Comparison of ENCODE assay signal across 23 mouse cellular contexts in genomic region chr2:5934936-5935335, GRCm38 (mm10).
"Had no signal": no experiment of that assay in that cellular context is flagged by ENCODE, and none has a peak within 500 bp of the region (broad histone marks: within the 10 kb centered on the region; RNA-seq: fewer than 3 reads in every experiment).

No protein-coding gene starts in this region.

- H3K27ac ChIP-seq: heart, adult 2 months; heart, embryonic 10.5 days; hindbrain, embryonic 10.5 days; hindbrain, embryonic 12.5 days; hindbrain, embryonic 14.5 days; kidney, embryonic 15.5 days; layer of hippocampus, adult 2 months; left cerebral cortex, adult 2 months; limb, embryonic 10.5 days; limb, embryonic 12.5 days had no signal

- DNase-seq: gastrocnemius, postnatal 25 days; heart, adult 2 months; heart, postnatal 10 days; heart, postnatal 4 days; kidney, adult 18-20 months; kidney, adult 9 months; kidney, postnatal 10 days; kidney, postnatal 25 days; kidney, postnatal 4 days; lung, adult 2 months had no signal

- H3K27me3 ChIP-seq: heart, embryonic 12.5 days; hindbrain, embryonic 12.5 days; kidney, embryonic 15.5 days; limb, embryonic 12.5 days had no signal

- H3K36me3 ChIP-seq: heart, embryonic 10.5 days; heart, embryonic 12.5 days; kidney, embryonic 15.5 days had no signal

- H3K9me3 ChIP-seq: heart, embryonic 10.5 days; heart, embryonic 12.5 days; hindbrain, embryonic 10.5 days; hindbrain, embryonic 12.5 days; kidney, embryonic 15.5 days; limb, embryonic 10.5 days; limb, embryonic 12.5 days had no signal

- ATAC-seq: hindbrain, embryonic 16.5 days; inflammation-experienced regulatory T-cells, adult 6 months; intestine, postnatal 0 days had no signal

- H3K4me2 ChIP-seq: heart, embryonic 12.5 days; hindbrain, embryonic 12.5 days; hindbrain, embryonic 14.5 days; kidney, embryonic 15.5 days; limb, embryonic 12.5 days had no signal

- H3K9ac ChIP-seq: heart, embryonic 12.5 days; hindbrain, embryonic 12.5 days; hindbrain, embryonic 14.5 days; kidney, embryonic 15.5 days; limb, embryonic 12.5 days had no signal

- H3K4me1 ChIP-seq: heart, embryonic 10.5 days; heart, embryonic 12.5 days; hindbrain, embryonic 10.5 days; hindbrain, embryonic 12.5 days; limb, embryonic 12.5 days had no signal

- H3K4me3 ChIP-seq: heart, adult 2 months; heart, embryonic 10.5 days; heart, embryonic 12.5 days; hindbrain, embryonic 10.5 days; hindbrain, embryonic 12.5 days; kidney, embryonic 15.5 days; layer of hippocampus, adult 2 months; left cerebral cortex, adult 2 months; limb, embryonic 10.5 days; limb, embryonic 12.5 days had no signal
